Mouse (Mus musculus): Measurements from ENCODE around the gene Ms4a2.

DNA sequence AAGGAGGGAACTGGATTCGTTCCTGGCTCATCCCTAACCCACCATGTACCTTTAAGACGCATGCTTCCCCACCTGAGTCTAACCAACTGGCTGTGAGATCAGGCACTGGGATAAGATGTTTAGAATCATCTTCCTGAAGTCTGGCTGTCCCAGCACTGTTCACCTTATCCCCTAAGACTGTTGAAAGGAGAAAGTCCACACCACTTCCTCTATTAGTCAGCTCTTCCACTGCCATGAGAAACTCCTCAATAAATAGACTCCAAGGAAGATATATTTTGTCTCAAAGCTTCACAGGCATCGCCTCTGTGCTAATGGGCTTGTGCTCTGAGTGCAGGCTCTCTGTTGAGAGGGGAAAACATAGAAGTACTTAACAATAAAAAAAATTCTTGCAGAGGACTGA, 22.6 kb upstream of the Ms4a2 start:
- TF ChIP-seq CTCF (IDR thresholded peaks at IDR 0.05; ENCODE audit: control insufficient read depth, insufficient read depth, insufficient replicate concordance, low read depth, low read length) (no peak), POLR2A (IDR thresholded peaks at IDR 0.05; ENCODE audit: control insufficient read depth, low read depth, low read length) (no peak)

Data from testis, adult 2 months (tissue).